ENCODE assay signal across 9 mouse cellular contexts in genomic region chr6:31938216-31938814, GRCm38 (mm10).
DNase-seq lines count a peak whose midpoint lies in the region; ATAC-seq and TF ChIP-seq lines count a peak whose summit lies in the region.
"Had no signal": no experiment of that assay in that cellular context is flagged by ENCODE, and none has a peak within 500 bp of the region (broad histone marks: within the 10 kb centered on the region; RNA-seq: fewer than 3 reads in every experiment).

No protein-coding gene starts in this region.

- DNase-seq in B cell, adult 2 months = peak; percentile 55 to 59
- DNase-seq in brain, adult 2 months (ENCODE audit: low read depth, low spot score) = peak; percentile 88
- peak; percentile 74 to 88 for DNase-seq in kidney, postnatal 25 days
- peak; percentile 10 to 26 (median 14) for DNase-seq in liver, embryonic 14.5 days (ENCODE audit: low read depth in 3 of 3, low spot score in 3 of 3)
- DNase-seq in telencephalon, adult 2 months (ENCODE audit: low read depth, low spot score) = peak; percentile 43

- no peaks in the 10 kb centered on the region for H3K4me1 ChIP-seq in embryonic fibroblast, embryonic 13.5 days (ENCODE audit: control insufficient read depth, insufficient read depth, low read length)
- H3K4me1 ChIP-seq in heart, embryonic 14.5 days (ENCODE audit: control insufficient read depth in 2 of 2, insufficient read depth in 2 of 2, low read length in 2 of 2) = peaks cover 3 to 4% of the 10 kb centered on the region in 2 experiments; a peak in 2 of 4 replicates
- peaks cover 0 to 2% of the 10 kb centered on the region in 2 experiments; a peak in 1 of 4 replicates for H3K4me1 ChIP-seq in liver, embryonic 14.5 days (replicated peaks; ENCODE audit: control insufficient read depth in 2 of 2, insufficient read depth in 2 of 2, low read length in 1 of 2)
- H3K4me1 ChIP-seq in neural tube, embryonic 12.5 days = peaks cover 17% of the 10 kb centered on the region

- peak overlapping the region; percentile 78 for H3K4me2 ChIP-seq in heart, embryonic 14.5 days (ENCODE audit: low read length)
- peak overlapping the region; percentile 51 for H3K4me2 ChIP-seq in liver, embryonic 14.5 days (ENCODE audit: low read depth)
- H3K4me2 ChIP-seq in neural tube, embryonic 12.5 days (replicated peaks) = peak overlapping the region; percentile 61

- WGBS in heart, embryonic 14.5 days = 7% methylated on average over 20 of the region's 20 CpGs
- 5% methylated on average over 20 of the region's 20 CpGs for WGBS in liver, embryonic 14.5 days (ENCODE audit: insufficient replicate concordance)
- 6% methylated on average over 20 of the region's 20 CpGs for WGBS in neural tube, embryonic 12.5 days

- TF ChIP-seq POLR2A in embryonic fibroblast, embryonic 13.5 days (IDR thresholded peaks at IDR 0.05; ENCODE audit: low read depth, low read length) = no peak

- peak overlapping the region; percentile 42 for H3K4me3 ChIP-seq in embryonic fibroblast, embryonic 13.5 days (ENCODE audit: insufficient read depth, low read length)
- H3K4me3 ChIP-seq in heart, embryonic 14.5 days (ENCODE audit: control insufficient read depth in 1 of 2, insufficient read depth in 1 of 2, low read depth in 1 of 2, low read length in 2 of 2) = peak overlapping the region; percentile 42 to 53
- H3K4me3 ChIP-seq in liver, embryonic 14.5 days (ENCODE audit: insufficient read depth in 1 of 2, low read depth in 2 of 2, low read length in 2 of 2) = peak overlapping the region in 1 of 2 experiments; percentile 48; a peak in 1 of 4 replicates
- peak overlapping the region; percentile 29 for H3K4me3 ChIP-seq in neural tube, embryonic 12.5 days
- H3K4me3 ChIP-seq: erythroblast, embryonic 14.5 days had no signal

- ATAC-seq in heart, embryonic 14.5 days (ENCODE audit: insufficient number of reproducible peaks, insufficient read depth, low FRiP score, low read depth) = peak; percentile 22; the same call in 1 of the 2 replicates
- ATAC-seq in liver, embryonic 14.5 days (ENCODE audit: insufficient read depth) = no peak
- ATAC-seq in neural tube, embryonic 12.5 days (ENCODE audit: low FRiP score, low read depth) = peak; percentile 60

- no peak overlapping the region for H3K27ac ChIP-seq in embryonic fibroblast, embryonic 13.5 days (ENCODE audit: insufficient read depth, low read length)
- H3K27ac ChIP-seq in heart, embryonic 14.5 days (replicated peaks in 1 of 2; ENCODE audit: control insufficient read depth in 1 of 2, insufficient read depth in 1 of 2, low read depth in 2 of 2, low read length in 2 of 2) = no peak overlapping the region
- H3K27ac ChIP-seq in liver, embryonic 14.5 days = no peak overlapping the region
- no peak overlapping the region for H3K27ac ChIP-seq in neural tube, embryonic 12.5 days

- TF ChIP-seq CTCF in embryonic fibroblast, embryonic 13.5 days (IDR thresholded peaks at IDR 0.05; ENCODE audit: borderline replicate concordance, insufficient read depth, low read length) = peak; percentile 85
- TF ChIP-seq CTCF in liver, embryonic 14.5 days (IDR thresholded peaks at IDR 0.05; ENCODE audit: low read depth) = peak; percentile 86

- no peaks in the 10 kb centered on the region for H3K27me3 ChIP-seq in heart, embryonic 14.5 days (ENCODE audit: control insufficient read depth, insufficient read depth, low read length)
- no peaks in the 10 kb centered on the region for H3K27me3 ChIP-seq in liver, embryonic 14.5 days (ENCODE audit: control insufficient read depth, insufficient read depth, low read length)
- no peaks in the 10 kb centered on the region for H3K27me3 ChIP-seq in neural tube, embryonic 12.5 days (replicated peaks)

- no peaks in the 10 kb centered on the region for H3K36me3 ChIP-seq in heart, embryonic 14.5 days (ENCODE audit: control insufficient read depth, insufficient read depth, low read length)
- H3K36me3 ChIP-seq in liver, embryonic 14.5 days (replicated peaks; ENCODE audit: control insufficient read depth, insufficient read depth, low read depth) = no peaks in the 10 kb centered on the region
- H3K36me3 ChIP-seq in neural tube, embryonic 12.5 days = no peaks in the 10 kb centered on the region

- TF ChIP-seq EP300 in liver, embryonic 14.5 days (IDR thresholded peaks at IDR 0.05; ENCODE audit: low read depth) = no peak

- H3K9ac ChIP-seq in heart, embryonic 14.5 days (ENCODE audit: low read length) = peak overlapping the region; percentile 42; the same call in 1 of the 2 replicates
- no peak overlapping the region for H3K9ac ChIP-seq in liver, embryonic 14.5 days (replicated peaks)
- no peak overlapping the region; the same call in 1 of the 2 replicates for H3K9ac ChIP-seq in neural tube, embryonic 12.5 days

- H3K9me3 ChIP-seq in heart, embryonic 14.5 days (ENCODE audit: control insufficient read depth, low read length) = no peaks in the 10 kb centered on the region
- H3K9me3 ChIP-seq in liver, embryonic 14.5 days (ENCODE audit: control insufficient read depth, low read length) = no peaks in the 10 kb centered on the region
- no peaks in the 10 kb centered on the region for H3K9me3 ChIP-seq in neural tube, embryonic 12.5 days

Comparison
In these comparisons a context has a peak if more than half of its experiments do, and no peak if none do; other contexts are left out.
1. DNase-seq: peak in every context shown above with its lines; median percentile 88 in brain, adult 2 months; 81 in kidney, postnatal 25 days; 57 in B cell, adult 2 months; 43 in telencephalon, adult 2 months; 14 in liver, embryonic 14.5 days.